Mouse (Mus musculus) G1E (cell line): Measurements from ENCODE around the gene Vmn2r49. TPM values are rescaled to one million over a fixed set of nuclear protein-coding genes. Genes with fewer than 3 reads are reported as not detected.
"Not testable (repeated sequence)": the region's sequence is repeated elsewhere in the genome, so short reads cannot be mapped to it uniquely, and the experiment has no call there.

Experiments
- ATAC-seq: 2 replicates; pipeline ENCODE4 v1.8.0; 2016; ENCODE audit warnings: mild to moderate bottlenecking; ENCODE audit not compliant: insufficient number of reproducible peaks, poor library complexity, low FRiP score, severe bottlenecking; ENCODE audit errors: extremely low read depth
- DNase-seq: peaks from one replicate; pipeline ENCODE4 v3.0.0; 2012; ENCODE audit warnings: low spot score
- H3K27me3 ChIP-seq: 2 replicates; pipeline ENCODE4 v1.6.1; 2012; ENCODE audit warnings: mild to moderate bottlenecking, low read length, inconsistent platforms; ENCODE audit not compliant: insufficient read depth
- H3K36me3 ChIP-seq: replicated peaks from 2 replicates; pipeline ENCODE3; 2012; ENCODE audit warnings: mild to moderate bottlenecking, inconsistent platforms
- H3K4me1 ChIP-seq: 2 replicates; pipeline ENCODE4 v1.6.1; 2012; ENCODE audit warnings: low read depth, low read length, inconsistent platforms, mixed read lengths; ENCODE audit not compliant: insufficient read depth
- H3K4me3 ChIP-seq: 2 replicates; pipeline ENCODE4 v1.5.1; 2012; ENCODE audit warnings: low read depth, mild to moderate bottlenecking, inconsistent platforms, low read length, moderate library complexity, mixed read lengths
- H3K9me3 ChIP-seq: replicated peaks from 2 replicates; pipeline ENCODE4 v1.6.1; 2012; ENCODE audit warnings: inconsistent platforms
- polyA plus RNA-seq: library from polyadenylated mRNA; stranded (reverse); fragments of >175 nt; gene quantifications from 2 replicates; pipeline ENCODE4 v1.2.3, GENCODE M21; 2012
- total RNA-seq, 2 experiments: library from RNA; stranded (forward) in 1 of 2; stranded (reverse) in 1 of 2; fragments of 200-1000 nt in 1 of 2; fragments of >200 nt in 1 of 2; fragmentation: Nextera tagmentation in 1 of 2; gene quantifications; 2 replicates each; pipeline ENCODE4 v1.2.3; 2014 to 2017

Gene Vmn2r49
- total RNA-seq (2014; fragmentation: Nextera tagmentation) (not detected in 2 replicates), total RNA-seq (2017) (0.12 and 0.33 TPM in 2 replicates), polyA plus RNA-seq (not detected in 2 replicates)

DNA sequence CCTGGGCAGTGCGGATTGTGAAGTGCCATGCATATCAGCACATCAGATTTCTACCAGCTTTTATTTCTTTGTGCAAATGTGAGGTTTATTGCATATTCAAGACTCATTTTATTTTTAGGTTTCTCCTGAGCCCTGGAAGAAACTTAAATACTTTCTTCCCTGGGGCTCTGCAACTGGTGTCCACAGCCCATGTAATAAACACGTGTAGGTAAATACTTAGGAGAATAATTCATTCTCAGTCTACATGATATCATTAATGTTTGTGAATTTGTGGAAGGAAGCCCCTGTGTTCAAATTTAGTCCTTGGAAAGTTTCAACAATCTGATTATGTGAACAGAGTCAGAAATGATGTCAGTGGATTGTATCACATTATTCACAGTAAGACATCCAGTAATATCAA is at the start of gene Vmn2r49:
Vmn2r49 (minus strand) TSS at position 101 of the 400 bp plus-strand sequence.
- H3K36me3 ChIP-seq, H3K4me3 ChIP-seq, H3K27me3 ChIP-seq, ATAC-seq, DNase-seq, H3K4me1 ChIP-seq, H3K9me3 ChIP-seq: not testable (repeated sequence)

DNA sequence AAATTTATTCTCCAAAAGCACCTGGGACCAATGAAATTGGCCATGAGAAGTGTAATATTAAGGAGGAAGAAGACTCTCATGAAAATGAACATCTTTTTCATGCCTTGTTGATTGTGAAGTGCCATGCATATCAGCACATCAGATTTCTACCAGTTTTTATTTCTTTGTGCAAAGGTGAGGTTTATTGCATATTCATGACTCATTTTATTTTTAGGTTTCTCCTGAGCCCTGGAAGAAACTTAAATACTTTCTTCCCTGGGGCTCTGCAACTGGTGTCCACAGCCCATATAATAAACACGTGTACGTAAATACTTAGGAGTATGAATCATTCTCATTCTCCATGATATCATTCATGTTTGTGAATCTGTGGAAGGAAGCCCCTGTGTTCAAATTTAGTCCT is 38.6 kb downstream of the Vmn2r49 start, which contains the start of gene Vmn2r48:
Vmn2r48 (minus strand) TSS at position 101 of the 400 bp plus-strand sequence.
- H3K36me3 ChIP-seq, DNase-seq, H3K4me3 ChIP-seq, H3K9me3 ChIP-seq, H3K4me1 ChIP-seq, H3K27me3 ChIP-seq, ATAC-seq: not testable (repeated sequence)

Other genes with a start within 250 kb of the Vmn2r49 start
- gene Vmn2r46, start 221.7 kb downstream of the Vmn2r49 start, total RNA-seq (2014; fragmentation: Nextera tagmentation) = not detected in 2 replicates
- not detected in 2 replicates for gene Vmn2r46, start 221.7 kb downstream of the Vmn2r49 start, total RNA-seq (2017)
- not detected in 2 replicates for gene Vmn2r46, start 221.7 kb downstream of the Vmn2r49 start, polyA plus RNA-seq
- gene Vmn2r47, start 150.9 kb downstream of the Vmn2r49 start, total RNA-seq (2014; fragmentation: Nextera tagmentation) = not detected in 2 replicates
- gene Vmn2r47, start 150.9 kb downstream of the Vmn2r49 start, total RNA-seq (2017) = not detected in 2 replicates
- not detected in 2 replicates for gene Vmn2r47, start 150.9 kb downstream of the Vmn2r49 start, polyA plus RNA-seq
- gene Vmn2r48, start 38.7 kb downstream of the Vmn2r49 start, total RNA-seq (2014; fragmentation: Nextera tagmentation) = not detected in 2 replicates
- gene Vmn2r48, start 38.7 kb downstream of the Vmn2r49 start, total RNA-seq (2017) = 0.11 TPM in 1 of 2 replicates, not detected in the other
- not detected in 2 replicates for gene Vmn2r48, start 38.7 kb downstream of the Vmn2r49 start, polyA plus RNA-seq
- gene Vmn2r50, start 61.0 kb upstream of the Vmn2r49 start, total RNA-seq (2014; fragmentation: Nextera tagmentation) = not detected in 2 replicates
- 0.06 and 0.22 TPM in 2 replicates for gene Vmn2r50, start 61.0 kb upstream of the Vmn2r49 start, total RNA-seq (2017)
- gene Vmn2r50, start 61.0 kb upstream of the Vmn2r49 start, polyA plus RNA-seq = not detected in 2 replicates
- not detected in 2 replicates for gene Vmn2r51, start 113.5 kb upstream of the Vmn2r49 start, total RNA-seq (2014; fragmentation: Nextera tagmentation)
- not detected in 2 replicates for gene Vmn2r51, start 113.5 kb upstream of the Vmn2r49 start, total RNA-seq (2017)
- gene Vmn2r51, start 113.5 kb upstream of the Vmn2r49 start, polyA plus RNA-seq = not detected in 2 replicates
- not detected in 2 replicates for gene Vmn2r52, start 184.3 kb upstream of the Vmn2r49 start, total RNA-seq (2014; fragmentation: Nextera tagmentation)
- gene Vmn2r52, start 184.3 kb upstream of the Vmn2r49 start, total RNA-seq (2017) = 0.05 and 0.06 TPM in 2 replicates
- gene Vmn2r52, start 184.3 kb upstream of the Vmn2r49 start, polyA plus RNA-seq = not detected in 2 replicates